Mouse (Mus musculus) cerebellum, postnatal 10 days (tissue): ENCODE data around the gene Inpp5a.

ENCODE experiments used
- DNase-seq, 2 experiments: peaks; one replicate each; pipeline ENCODE4 v3.0.0; 2021; ENCODE audit warnings: mixed read lengths in 2 of 2

The Inpp5a gene

DNA sequence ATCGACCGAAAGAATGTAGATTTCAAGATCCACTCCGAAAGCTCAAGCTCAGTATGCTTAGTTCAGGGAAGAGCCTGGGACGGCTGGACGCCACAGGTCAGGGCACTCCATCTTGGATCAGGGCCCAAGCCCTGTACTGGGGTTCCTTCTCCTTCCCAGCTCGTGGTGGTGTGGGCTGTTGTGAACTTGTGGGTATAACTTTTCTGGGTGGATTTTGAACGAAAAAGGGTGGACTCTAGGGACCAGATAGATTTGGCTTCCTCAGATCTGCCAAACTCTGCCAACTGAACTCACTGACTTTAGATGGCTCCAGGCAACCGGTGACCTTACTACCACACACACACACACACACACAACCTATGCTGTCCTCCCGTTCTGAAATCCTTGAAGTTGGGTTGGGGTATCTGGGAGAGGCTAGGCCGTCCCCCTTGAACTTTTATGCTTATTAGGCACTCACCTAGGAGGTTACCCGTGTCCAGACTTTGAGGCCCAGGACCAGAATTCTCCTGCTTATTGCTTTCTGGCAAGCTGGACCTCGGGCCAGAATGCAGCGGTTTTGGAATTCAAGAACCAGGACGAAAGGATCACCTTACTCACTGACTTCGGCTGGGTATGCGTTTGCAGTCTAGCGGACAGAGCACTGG, 194.3 kb downstream of the Inpp5a start:
- no peak for DNase-seq

DNA sequence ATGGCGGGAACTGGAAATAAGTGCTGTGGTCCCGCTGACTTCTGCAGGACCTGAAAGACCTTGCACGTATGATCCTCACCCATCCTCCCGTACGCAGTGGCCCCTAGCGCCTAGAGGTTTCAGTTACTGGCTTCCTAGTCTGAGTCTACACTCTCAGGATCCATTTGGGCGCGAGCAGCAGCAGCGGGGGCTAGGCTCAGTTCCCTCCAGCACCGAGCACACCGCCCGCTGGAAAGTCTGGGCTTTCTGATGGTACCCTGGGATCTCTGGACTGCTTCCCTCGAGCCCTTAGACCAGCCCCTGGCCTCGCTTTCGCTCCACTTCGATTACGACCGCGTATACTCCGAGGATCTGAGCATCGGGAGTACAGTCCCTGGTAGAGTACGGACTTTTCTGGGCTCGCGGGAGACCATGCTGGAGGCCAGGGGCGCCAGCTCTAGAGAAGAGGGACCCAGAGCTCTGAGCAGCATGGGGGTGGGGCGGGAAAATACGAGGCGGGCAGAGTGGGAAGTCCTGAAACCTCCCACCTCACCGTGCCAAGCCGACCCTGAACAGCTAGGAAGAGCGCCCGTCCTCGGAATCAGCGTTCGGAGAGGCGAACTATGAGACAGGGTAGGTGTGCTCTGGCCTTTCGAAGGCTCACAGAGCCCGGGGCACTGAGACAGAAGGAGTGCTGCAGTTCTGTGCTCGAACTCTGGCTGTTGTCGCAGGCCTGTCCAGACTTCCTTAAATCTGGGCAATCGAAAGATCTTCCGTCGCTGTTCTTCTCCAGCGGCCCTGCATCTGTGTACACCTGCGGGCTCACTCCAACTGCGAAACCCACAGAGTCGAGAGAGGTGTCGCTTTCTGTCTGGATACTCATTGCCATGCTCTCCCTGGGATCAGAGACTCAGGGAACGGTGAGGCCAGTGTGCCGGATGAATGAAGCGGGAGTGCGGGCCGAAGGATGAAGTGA, 195.6 kb downstream of the Inpp5a start:
- DNase-seq, result peak; percentile 39 to 55

DNA sequence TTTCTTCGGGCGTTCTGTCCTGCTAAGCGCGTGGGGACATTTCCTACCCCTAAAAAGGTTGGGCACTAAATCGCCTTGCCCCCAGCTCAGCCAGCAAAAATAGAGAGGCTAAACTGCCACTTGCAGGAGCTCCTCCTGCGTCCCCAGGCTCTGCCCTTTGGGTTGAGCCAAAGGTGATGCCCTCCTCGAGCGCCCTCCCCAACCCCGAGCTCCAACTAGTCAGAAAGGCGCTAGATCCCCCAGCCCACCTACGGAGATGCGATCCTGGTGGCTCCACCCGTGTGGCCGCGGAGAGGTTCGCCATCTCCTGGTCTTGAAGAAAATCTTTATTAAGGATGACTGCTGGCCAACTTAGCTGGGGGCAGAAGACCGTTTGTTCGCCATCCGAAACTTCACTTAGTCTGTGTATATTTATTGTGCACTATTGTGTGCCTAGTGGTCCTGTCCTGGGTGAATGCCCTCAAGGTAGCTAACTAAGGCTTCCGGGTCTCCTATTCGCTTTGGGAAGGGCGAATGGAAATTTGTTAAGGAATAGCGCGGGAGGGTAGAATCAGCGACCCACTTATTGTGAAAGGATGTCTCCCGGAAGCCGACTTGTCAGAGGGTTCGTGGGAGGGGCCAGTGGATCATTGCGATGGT, 196.4 kb downstream of the Inpp5a start:
- DNase-seq, result peak in 1 of 2 experiments; percentile 43

- no peak for DNase-seq
Observed at GRCm38 (mm10) chr7:139587919-139588318, 199.0 kb downstream of the Inpp5a start.

DNA sequence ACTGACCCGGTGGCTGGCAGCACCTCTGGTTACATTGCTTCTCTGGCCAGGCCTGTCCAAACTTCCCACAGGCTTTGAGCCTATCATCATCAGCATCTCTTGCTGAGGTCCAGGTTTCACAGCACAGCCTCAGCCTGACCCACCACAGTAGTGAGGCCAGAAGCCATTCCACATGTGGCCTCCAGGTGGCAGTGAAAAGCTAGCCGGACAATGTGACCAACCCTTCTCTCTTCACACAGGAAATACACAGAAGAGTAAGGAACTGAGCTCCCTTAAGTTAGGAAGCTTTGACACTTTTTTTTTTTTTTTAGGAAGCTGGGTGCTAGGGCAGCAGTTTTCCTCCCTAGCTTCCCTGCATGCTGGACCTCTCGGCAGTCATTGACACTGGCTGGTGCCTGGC, 201.4 kb downstream of the Inpp5a start:
- DNase-seq, result peak; percentile 73 to 75

DNA sequence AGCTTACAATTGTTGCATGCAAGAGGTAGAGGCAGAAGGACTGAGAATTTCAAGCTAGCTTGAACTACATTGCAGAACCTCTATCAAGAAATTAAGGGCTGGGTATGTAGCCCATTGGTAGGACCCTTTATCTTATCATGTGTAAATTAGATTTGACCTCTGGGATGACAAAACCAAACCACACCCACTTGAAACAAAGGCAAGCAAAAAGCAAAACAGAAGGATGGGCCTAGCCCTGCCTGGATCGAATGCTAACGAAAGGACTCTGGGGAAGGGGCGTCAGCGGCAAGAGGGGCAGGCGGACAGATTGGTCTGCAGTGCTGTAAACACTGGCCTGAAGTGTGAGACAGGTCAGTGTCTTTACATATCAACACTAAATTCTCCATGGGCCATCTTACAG, 202.4 kb downstream of the Inpp5a start:
- DNase-seq, result no peak

DNA sequence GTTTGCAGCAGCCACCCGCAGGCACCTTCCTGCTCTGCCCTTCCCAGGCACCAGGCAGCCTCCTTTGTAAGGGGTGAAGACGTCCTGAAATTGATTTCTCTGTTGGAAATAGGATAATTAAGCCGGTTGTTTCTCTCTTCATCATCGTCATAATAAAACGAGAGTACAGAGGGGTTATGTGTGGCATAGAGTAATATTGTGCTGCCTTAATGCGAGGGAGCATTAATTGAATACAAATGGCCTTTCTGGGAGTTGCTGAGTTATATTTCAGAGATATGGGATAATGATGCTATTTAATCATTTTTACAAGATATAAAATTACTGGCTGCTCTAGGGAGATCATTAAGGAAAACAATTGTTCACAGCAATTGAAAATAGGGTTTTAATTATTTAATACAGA, 206.4 kb downstream of the Inpp5a start:
- DNase-seq, result no peak

GRCm38 (mm10) chr7:139595862-139596261, 207.0 kb downstream of the Inpp5a start:
- DNase-seq, result no peak

DNA sequence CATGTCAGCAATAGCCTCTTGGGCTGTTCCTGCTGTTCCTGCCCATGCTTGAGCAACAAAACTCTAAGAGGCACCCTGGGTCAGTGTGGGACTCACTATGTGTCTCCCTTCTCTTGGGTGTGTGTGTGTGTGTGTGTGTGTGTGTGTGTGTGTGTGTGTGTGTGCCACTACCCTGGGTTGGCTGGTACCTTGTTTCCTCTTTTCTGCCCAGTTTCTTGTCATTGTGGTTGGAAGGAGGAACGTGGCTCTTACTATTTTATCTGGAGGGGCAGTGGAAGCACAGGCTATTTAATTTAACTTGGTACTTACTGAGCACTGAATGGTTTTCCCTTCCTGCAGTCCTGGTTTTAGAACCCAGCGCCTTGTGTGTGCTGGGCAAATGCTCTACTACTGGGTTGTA, 221.4 kb downstream of the Inpp5a start:
- no peak for DNase-seq

DNA sequence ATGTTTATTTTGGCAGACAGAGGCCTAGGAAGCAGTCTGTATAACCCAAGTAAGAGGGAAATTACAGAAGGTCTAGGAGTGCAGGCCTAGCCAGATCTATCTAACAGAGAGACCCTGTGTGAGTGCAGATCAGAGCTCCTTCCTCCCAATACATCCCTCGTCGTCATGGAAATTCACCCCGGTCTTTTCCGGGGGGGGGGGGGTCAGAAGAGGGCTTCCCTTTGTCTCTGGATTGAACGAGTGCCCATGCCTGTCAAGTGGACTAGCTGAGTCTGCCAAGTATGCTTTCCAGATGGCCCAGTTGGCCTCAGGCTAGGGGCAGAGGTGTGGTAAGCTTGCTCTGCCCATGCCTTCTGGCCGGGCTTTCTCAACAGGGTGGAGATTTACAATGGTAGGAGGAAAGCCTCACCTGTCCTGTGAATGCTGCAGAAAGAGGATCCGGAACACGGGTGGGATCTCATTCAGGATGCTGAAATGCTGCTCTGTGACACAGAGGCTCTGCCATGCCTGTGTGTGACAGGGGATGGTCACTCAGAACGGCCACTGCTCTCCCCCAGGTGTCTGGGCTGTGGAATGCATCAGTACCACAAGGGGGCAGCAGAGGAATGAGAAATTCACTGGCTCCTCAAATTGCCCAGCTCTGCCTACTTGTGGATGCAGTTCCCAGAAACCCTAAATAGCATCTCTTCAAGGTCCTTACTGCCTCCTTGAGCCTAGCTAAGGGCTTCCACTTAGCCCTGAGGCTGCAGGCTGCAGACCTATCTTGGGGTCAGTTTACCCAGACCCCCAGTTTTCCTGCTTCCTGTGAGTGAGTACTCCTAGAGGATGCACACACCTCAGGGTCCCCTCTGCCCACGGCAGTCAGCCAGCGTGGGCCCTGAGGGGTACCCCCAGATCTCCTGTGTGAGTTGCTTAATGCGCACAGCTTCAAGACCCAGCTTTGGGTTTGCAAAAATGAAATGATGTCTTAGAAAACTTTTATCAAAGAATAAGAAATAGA, 227.2 kb downstream of the Inpp5a start:
- peak; percentile 91 to 94 for DNase-seq

- no peak for DNase-seq
Observed at GRCm38 (mm10) chr7:139622568-139622967, 233.7 kb downstream of the Inpp5a start.

DNA sequence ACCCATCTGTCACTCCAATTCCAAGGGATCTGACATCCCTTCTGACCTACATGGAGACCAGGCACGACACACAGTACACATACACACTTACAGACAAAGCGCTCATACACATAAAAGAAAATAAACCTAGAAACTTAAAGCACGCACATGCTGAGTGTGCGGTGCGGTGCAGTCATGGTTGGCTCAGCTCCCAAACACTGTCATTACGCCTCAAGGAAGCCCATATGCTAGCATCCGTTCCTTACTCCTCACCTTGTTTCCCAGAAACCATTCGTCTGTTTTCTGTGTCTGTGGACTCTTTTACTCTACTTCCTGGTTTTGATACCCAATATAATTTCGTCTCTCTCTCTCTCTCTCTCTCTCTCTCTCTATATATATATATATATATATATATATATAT, 236.2 kb downstream of the Inpp5a start:
- peak; percentile 43 to 49 for DNase-seq
